Mouse (Mus musculus): Measurements from ENCODE around the gene Arhgef1. TPM values are rescaled to one million over a fixed set of nuclear protein-coding genes. Genes with fewer than 3 reads are reported as not detected.

The Arhgef1 gene
- polyA plus RNA-seq, 1 experiment from 2014 or later, result 91.8 TPM

DNA sequence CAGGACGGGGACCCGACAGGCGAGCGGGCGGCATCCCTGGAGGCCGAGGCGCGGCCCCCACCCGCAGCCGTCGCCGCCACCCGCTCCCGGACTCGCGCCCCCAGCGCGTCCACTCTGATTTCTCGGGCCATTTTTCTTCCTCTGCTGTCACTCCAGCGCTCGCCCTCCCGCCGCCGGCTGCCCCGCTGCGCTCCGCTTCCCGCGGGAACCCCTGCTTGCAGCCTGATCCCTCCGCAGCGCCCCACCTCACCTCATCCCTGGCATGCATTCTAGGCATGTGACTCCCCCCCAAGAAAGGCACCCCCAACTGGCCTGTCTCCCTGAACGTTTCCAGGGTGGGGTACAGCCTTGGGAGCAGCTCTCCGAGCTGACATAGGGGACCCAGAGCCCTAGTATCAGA is 52.5 kb downstream of the Arhgef1 start:
- Histone ChIP-seq H3K4me3 (peak overlapping the region; percentile 36), H3K9me3 (replicated peaks) (no peaks in the 10 kb centered on the region), H3K9ac (peak overlapping the region; percentile 53; the same call in 1 of the 2 replicates), H3K4me2 (replicated peaks) (peak overlapping the region; percentile 63), H3K4me1 (peaks cover 49% of the 10 kb centered on the region), H3K27ac (no peak overlapping the region), H3K27me3 (peaks cover 71% of the 10 kb centered on the region), H3K36me3 (no peaks in the 10 kb centered on the region)
- ATAC-seq (ENCODE audit: low FRiP score), result no peak
- under 1% methylated on average over 31 of the region's 33 CpGs for WGBS

GRCm38 (mm10) chr7:24964288-24964687 is 61.6 kb downstream of the Arhgef1 start:
- H3K36me3 ChIP-seq, result no peaks in the 10 kb centered on the region
- WGBS, result 74% methylated on average over 2 of the region's 2 CpGs
- ATAC-seq (ENCODE audit: low FRiP score), result no peak

DNA sequence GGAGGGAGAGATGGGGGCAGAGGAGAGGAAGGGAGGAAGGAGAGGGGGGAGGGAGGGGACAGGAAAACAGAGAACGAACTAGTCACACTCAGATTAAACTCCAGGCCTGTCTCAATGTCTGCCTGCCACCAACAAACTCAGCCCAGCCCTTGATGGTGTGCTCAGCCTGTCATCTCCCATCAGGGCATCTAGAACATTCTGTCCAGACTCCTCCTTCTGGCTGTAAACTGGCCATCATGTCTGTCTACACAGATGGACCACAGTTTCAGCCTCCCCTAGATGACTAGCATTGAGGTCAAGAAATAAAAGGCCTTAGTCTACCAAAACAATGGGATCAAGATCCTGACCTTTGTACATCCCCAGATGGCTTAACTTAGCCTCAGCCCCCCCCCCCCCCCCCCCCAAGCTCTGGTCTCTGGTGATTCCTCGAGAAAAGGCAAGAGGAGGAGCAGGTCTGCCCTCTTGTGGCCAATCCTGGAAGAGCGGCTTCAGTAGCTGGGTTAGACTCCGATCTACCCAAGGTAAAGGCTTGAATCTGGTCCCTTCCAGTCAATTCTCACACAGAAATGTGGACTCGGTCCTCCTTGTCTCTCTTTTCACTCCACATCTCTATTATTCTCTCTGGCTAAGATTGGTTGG is 62.3 kb downstream of the Arhgef1 start:
- H3K4me1 ChIP-seq, result no peaks in the 10 kb centered on the region
- no peaks in the 10 kb centered on the region for H3K27me3 ChIP-seq
- H3K4me2 ChIP-seq (replicated peaks), result no peak overlapping the region
- no peak overlapping the region for H3K9ac ChIP-seq
- H3K27ac ChIP-seq, result no peak overlapping the region
- WGBS, result 14% methylated on average over 5 of the region's 5 CpGs
- peaks cover 3% of the 10 kb centered on the region; the same call in 1 of the 2 replicates for H3K36me3 ChIP-seq
- no peaks in the 10 kb centered on the region for H3K9me3 ChIP-seq (replicated peaks)
- no peak overlapping the region for H3K4me3 ChIP-seq
- 0 out of 2 replicates have a peak, but pooled peaks have one; percentile 42 for ATAC-seq (ENCODE audit: low FRiP score)

More at GRCm38 (mm10) chr7:24964288-24964687, 61.6 kb downstream of the Arhgef1 start:
- Histone ChIP-seq H3K4me3 (no peak overlapping the region), H3K9me3 (replicated peaks) (no peaks in the 10 kb centered on the region), H3K4me2 (replicated peaks) (no peak overlapping the region), H3K27me3 (no peaks in the 10 kb centered on the region), H3K4me1 (no peaks in the 10 kb centered on the region), H3K9ac (no peak overlapping the region), H3K27ac (no peak overlapping the region)

GRCm38 (mm10) chr7:24967966-24968365 is 65.3 kb downstream of the Arhgef1 start:
- peaks cover 3% of the 10 kb centered on the region; the same call in 1 of the 2 replicates for H3K36me3 ChIP-seq
- peaks cover 11% of the 10 kb centered on the region for H3K4me1 ChIP-seq
- H3K9ac ChIP-seq, result no peak overlapping the region
- WGBS, result 84% methylated on average over 8 of the region's 8 CpGs
- H3K4me2 ChIP-seq (replicated peaks), result no peak overlapping the region
- no peak for ATAC-seq (ENCODE audit: low FRiP score)
- no peaks in the 10 kb centered on the region for H3K9me3 ChIP-seq (replicated peaks)
- no peak overlapping the region for H3K4me3 ChIP-seq
- H3K27me3 ChIP-seq, result no peaks in the 10 kb centered on the region
- no peak overlapping the region for H3K27ac ChIP-seq

GRCm38 (mm10) chr7:24968463-24968862 is 65.8 kb downstream of the Arhgef1 start:
- Histone ChIP-seq H3K4me2 (replicated peaks) (no peak overlapping the region), H3K36me3 (peaks cover 3% of the 10 kb centered on the region; the same call in 1 of the 2 replicates), H3K4me3 (no peak overlapping the region), H3K27ac (no peak overlapping the region), H3K9ac (no peak overlapping the region), H3K9me3 (replicated peaks) (no peaks in the 10 kb centered on the region), H3K4me1 (peaks cover 11% of the 10 kb centered on the region), H3K27me3 (no peaks in the 10 kb centered on the region)
- 81% methylated on average over 6 of the region's 6 CpGs for WGBS
- ATAC-seq (ENCODE audit: low FRiP score), result no peak

DNA sequence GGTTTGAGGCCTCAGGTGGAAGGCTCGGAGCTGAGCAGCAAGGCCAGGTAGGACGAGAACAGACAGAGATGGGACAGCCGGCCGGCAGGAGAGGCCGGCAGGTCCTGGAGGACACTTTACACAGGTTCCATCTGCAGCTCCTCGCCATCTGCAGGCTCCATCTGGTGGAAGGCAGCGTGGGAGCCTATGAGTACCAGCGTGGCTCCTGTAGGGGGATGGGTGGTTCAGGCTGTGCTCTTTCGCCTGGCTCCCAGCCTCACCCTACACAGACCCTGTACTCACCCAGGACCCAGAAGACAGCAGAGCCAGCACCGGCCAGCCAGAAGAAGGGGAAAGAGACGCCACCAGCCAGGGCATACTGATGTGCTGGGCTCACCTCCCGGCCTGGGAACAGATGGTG is 67.1 kb downstream of the Arhgef1 start:
- H3K27ac ChIP-seq, result no peak overlapping the region
- no peaks in the 10 kb centered on the region for H3K27me3 ChIP-seq
- peaks cover 11% of the 10 kb centered on the region for H3K4me1 ChIP-seq
- H3K4me3 ChIP-seq, result no peak overlapping the region
- H3K36me3 ChIP-seq, result peaks cover 3% of the 10 kb centered on the region; the same call in 1 of the 2 replicates
- no peak overlapping the region for H3K4me2 ChIP-seq (replicated peaks)
- ATAC-seq (ENCODE audit: low FRiP score), result no peak
- WGBS, result 77% methylated on average over 12 of the region's 12 CpGs
- no peak overlapping the region for H3K9ac ChIP-seq
- no peaks in the 10 kb centered on the region for H3K9me3 ChIP-seq (replicated peaks)

DNA sequence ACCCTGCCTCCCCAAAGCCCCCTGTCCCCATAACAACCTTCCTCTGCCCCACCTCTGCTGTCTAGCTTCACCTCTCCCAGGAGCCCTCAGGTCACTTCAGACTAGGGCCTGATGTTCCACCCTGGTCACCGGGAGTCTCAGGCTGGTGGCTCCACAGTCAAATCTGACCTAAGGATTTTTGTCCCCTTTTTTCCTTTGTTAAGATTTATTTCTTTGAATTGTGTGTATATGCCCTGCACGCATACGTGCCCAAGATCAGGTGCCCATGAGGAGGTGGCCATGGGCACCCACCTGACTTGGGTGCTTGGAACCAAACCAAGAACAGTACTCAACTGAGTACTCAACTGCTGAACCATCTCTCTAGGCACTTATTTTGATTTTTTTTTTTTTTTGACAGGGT is 67.6 kb downstream of the Arhgef1 start:
- H3K9me3 ChIP-seq (replicated peaks), result no peaks in the 10 kb centered on the region
- H3K4me3 ChIP-seq, result no peak overlapping the region
- 96% methylated on average over 3 of the region's 3 CpGs for WGBS
- peaks cover 3% of the 10 kb centered on the region; the same call in 1 of the 2 replicates for H3K36me3 ChIP-seq
- H3K27me3 ChIP-seq, result no peaks in the 10 kb centered on the region
- no peak overlapping the region for H3K4me2 ChIP-seq (replicated peaks)
- no peak for ATAC-seq (ENCODE audit: low FRiP score)
- no peak overlapping the region for H3K27ac ChIP-seq
- H3K9ac ChIP-seq, result no peak overlapping the region
- H3K4me1 ChIP-seq, result peaks cover 11% of the 10 kb centered on the region

GRCm38 (mm10) chr7:24971261-24971971 is 68.7 kb downstream of the Arhgef1 start:
- H3K9me3 ChIP-seq (replicated peaks), result no peaks in the 10 kb centered on the region
- H3K36me3 ChIP-seq, result peaks cover 3% of the 10 kb centered on the region; the same call in 1 of the 2 replicates
- H3K4me3 ChIP-seq, result peak overlapping the region; percentile 67
- no peaks in the 10 kb centered on the region for H3K27me3 ChIP-seq
- peak overlapping the region; percentile 75 for H3K9ac ChIP-seq
- H3K4me2 ChIP-seq (replicated peaks), result peak overlapping the region; percentile 77
- peak overlapping the region; percentile 55; the same call in 1 of the 2 replicates for H3K27ac ChIP-seq
- H3K4me1 ChIP-seq, result peaks cover 11% of the 10 kb centered on the region
- 10% methylated on average over 18 of the region's 19 CpGs for WGBS
- peak; percentile 7; the same call in 1 of the 2 replicates for ATAC-seq (ENCODE audit: low FRiP score)

GRCm38 (mm10) chr7:24971972-24972893 is 69.5 kb downstream of the Arhgef1 start, which contains the start of gene Rabac1:
Gene Rabac1 (minus strand): TSS chr7:24972754.
- H3K4me2 ChIP-seq (replicated peaks), result peak within 1 kb of the TSS; percentile 77
- H3K36me3 ChIP-seq, result peaks cover 3% of the 10 kb centered on the region; the same call in 1 of the 2 replicates
- H3K4me1 ChIP-seq, result peaks cover 11% of the 10 kb centered on the region
- H3K4me3 ChIP-seq, result peak within 1 kb of the TSS; percentile 67
- no peaks in the 10 kb centered on the region for H3K27me3 ChIP-seq
- H3K9ac ChIP-seq, result peak within 1 kb of the TSS; percentile 75
- ATAC-seq (ENCODE audit: low FRiP score), result peak; percentile 92
- H3K9me3 ChIP-seq (replicated peaks), result no peaks in the 10 kb centered on the region
- under 1% methylated on average over 45 of the region's 45 CpGs for WGBS
- H3K27ac ChIP-seq, result peak within 1 kb of the TSS; percentile 55

DNA sequence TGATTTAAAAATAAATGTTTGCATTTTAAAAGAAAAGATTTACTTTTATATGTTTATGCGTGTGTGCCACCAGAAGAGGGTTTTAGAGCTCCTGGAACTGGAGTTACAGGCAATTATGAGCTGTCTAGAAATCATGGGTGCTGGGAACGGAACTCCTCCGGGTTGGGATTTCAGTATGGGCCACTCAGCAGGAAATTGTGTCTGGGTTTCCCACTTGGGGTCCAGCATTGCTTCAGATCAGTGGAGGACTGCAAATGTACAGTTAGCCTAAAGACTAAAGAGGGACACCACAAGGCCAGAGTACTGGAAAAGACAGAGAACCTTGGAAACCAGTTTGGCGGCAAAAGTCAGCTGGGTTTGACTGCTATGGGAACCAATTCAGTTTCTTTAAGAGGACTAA is 70.5 kb downstream of the Arhgef1 start:
- no peak overlapping the region for H3K9ac ChIP-seq
- WGBS, result 82% methylated on average over 4 of the region's 4 CpGs
- peaks cover 12% of the 10 kb centered on the region for H3K36me3 ChIP-seq
- H3K27me3 ChIP-seq, result no peaks in the 10 kb centered on the region
- peaks cover 11% of the 10 kb centered on the region for H3K4me1 ChIP-seq
- H3K9me3 ChIP-seq (replicated peaks), result no peaks in the 10 kb centered on the region
- ATAC-seq (ENCODE audit: low FRiP score), result no peak
- no peak overlapping the region for H3K27ac ChIP-seq
- no peak overlapping the region for H3K4me2 ChIP-seq (replicated peaks)
- no peak overlapping the region for H3K4me3 ChIP-seq

DNA sequence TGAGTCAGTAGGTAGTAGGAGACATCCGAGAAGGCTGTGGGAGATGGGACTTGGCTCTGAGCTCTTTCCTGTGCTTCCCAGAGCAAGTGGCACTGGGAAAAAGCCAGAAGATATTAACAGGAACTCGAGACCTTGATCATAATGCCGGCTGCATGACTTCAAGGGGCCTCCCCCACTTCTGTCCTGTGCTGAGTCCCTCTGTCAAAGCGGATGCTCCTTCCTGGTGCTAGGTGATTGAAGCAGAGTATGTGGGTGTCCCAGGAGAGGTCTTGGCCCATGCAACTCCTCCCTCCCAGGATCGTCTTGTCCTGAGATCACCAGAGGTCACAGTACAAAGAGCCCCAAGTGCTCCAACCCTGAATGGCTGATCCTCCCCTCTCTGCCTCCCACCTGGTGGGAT is 71.2 kb downstream of the Arhgef1 start:
- Histone ChIP-seq H3K4me2 (replicated peaks) (no peak overlapping the region), H3K27ac (no peak overlapping the region), H3K27me3 (no peaks in the 10 kb centered on the region), H3K9me3 (replicated peaks) (no peaks in the 10 kb centered on the region), H3K36me3 (peaks cover 19% of the 10 kb centered on the region), H3K9ac (no peak overlapping the region), H3K4me3 (no peak overlapping the region), H3K4me1 (peaks cover 11% of the 10 kb centered on the region)
- 71% methylated on average over 5 of the region's 5 CpGs for WGBS
- ATAC-seq (ENCODE audit: low FRiP score), result no peak

Measured in hindbrain, embryonic 12.5 days (tissue).